Mouse (Mus musculus) embryo, embryonic 11.5 days (tissue): ENCODE measurements at regions not wholly inside any gene's neighbourhood (a gene's known extent, or its start where the extent isn't known, plus 50 kb on each side); places are given as distances from the start of the nearest gene placed in this dataset.

Experiments
- DNase-seq: peaks from one replicate; pipeline ENCODE4 v3.0.0-alpha.2; 2012; ENCODE audit warnings: low read depth, low spot score

DNA sequence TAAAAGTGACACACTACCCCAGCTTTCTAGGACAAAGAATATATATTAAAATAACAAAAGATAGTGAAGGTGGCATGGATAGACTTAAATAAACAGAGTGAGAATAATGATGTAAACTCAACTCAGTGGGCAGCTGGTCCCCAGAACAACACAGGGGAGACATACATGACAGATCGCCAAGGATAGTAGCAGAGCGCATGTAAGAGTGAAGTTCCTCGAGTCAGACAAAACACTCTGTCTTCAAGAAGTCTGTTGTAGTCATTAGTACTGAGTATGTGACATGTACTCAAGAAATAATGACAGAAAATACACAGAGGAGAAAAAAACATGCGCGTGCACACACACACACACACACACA lies 74.8 kb upstream of the Stxbp5l start:
- DNase-seq, result no peak

GRCm38 (mm10) chr16:37458592-37459532 lies 74.1 kb upstream of the Stxbp5l start:
- DNase-seq, result no peak

DNA sequence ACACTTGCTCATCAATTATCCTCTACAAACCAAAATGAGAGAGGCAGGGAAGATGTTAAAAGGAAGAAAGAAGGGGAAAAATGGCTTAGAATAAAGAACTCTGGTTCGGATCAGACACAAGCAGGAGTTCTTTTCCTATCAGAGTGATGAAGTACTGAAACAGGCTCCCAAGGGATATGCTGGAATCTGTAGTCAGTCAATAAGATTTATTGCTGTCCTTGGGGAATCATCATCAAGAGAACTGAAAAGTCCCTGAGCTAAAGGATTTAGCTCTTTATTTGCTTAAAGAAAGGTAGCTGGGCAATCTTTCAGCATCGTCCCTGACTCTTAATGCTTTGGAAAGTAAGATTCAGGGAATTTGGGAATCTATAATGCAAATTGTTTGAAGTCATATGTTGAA lies 71.2 kb upstream of the Stxbp5l start:
- peak; percentile 34 for DNase-seq

GRCm38 (mm10) chr16:37449846-37450245 lies 65.1 kb upstream of the Stxbp5l start:
- no peak for DNase-seq

DNA sequence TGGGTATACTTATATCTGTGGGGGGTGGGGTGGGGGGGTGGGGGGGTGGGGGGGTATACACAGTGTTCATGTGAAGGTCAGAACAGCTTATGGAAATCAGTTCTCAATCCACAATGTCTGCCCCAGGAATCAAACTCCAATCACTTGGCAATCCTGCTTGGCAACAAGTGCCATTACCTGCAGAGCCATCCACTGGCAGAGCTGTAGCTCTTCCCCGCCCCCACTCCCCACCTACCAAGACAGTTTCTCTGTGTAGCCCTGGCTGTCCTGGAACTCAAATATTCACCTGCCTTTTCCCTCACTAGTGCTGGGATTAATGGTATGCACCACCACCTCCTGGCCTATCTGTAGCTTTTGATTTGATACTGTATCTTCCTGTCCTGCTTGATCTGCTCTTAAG lies 61.0 kb upstream of the Stxbp5l start:
- no peak for DNase-seq

GRCm38 (mm10) chr16:37442936-37443335 lies 58.2 kb upstream of the Stxbp5l start:
- DNase-seq, result no peak

- no peak for DNase-seq
These were observed 57.7 kb upstream of the Stxbp5l start for GRCm38 (mm10) chr16:37442481-37442880.

DNA sequence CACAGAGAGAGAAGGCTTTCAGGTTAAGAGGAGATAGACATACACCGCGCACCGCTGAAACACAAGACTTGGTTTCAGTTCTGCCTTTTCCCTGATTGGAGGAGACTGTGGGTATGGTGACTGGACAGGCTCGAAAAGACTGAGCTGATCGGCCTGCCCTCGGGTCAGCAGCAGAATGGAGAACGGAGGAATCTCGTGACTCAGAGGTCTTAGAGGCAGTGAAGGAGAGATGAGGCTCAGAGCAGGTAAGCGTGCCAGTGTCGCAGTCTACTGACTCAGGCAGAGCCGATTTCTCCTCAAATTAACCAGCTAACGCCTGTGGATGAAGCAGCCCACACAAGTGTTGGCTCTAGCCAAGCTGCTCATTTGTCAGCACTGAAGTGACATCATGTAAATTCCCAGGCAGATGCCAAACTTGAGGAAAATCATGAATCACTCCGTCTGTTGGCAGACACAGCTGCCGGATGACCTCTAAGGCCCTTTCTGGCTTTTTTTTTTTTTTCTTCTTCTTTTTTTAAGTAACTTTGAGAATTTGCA lies 55.9 kb upstream of the Stxbp5l start:
- DNase-seq, result no peak
